ENCODE assay signal across 8 mouse cellular contexts in genomic region chr4:43509109-43509508, GRCm38 (mm10). TPM values are rescaled to one million over a fixed set of nuclear protein-coding genes. Genes with fewer than 3 reads are reported as not detected.
A peak's percentile ranks its signal among the peaks of the same experiment; 100 is the strongest.
DNase-seq lines count a peak whose midpoint lies in the region; ATAC-seq and TF ChIP-seq lines count a peak whose summit lies in the region.

No protein-coding gene starts in this region.

- no peak for ATAC-seq in liver, embryonic 13.5 days (ENCODE audit: low read depth)

- peaks cover 5% of the 10 kb centered on the region; the same call in 1 of the 2 replicates for H3K4me1 ChIP-seq in spleen, adult 2 months (ENCODE audit: control insufficient read depth, insufficient read depth, insufficient read length)
- H3K4me1 ChIP-seq in liver, embryonic 13.5 days (replicated peaks) = peaks cover 27% of the 10 kb centered on the region

- H3K27ac ChIP-seq in spleen, adult 2 months (ENCODE audit: insufficient read depth, low read length) = no peak overlapping the region
- no peak overlapping the region for H3K27ac ChIP-seq in liver, embryonic 13.5 days

- H3K9ac ChIP-seq in liver, embryonic 13.5 days = peak overlapping the region; percentile 67; the same call in 1 of the 2 replicates

- H3K36me3 ChIP-seq in spleen, adult 2 months (ENCODE audit: control insufficient read depth, insufficient read depth, low read length) = no peaks in the 10 kb centered on the region
- H3K36me3 ChIP-seq in liver, embryonic 13.5 days = no peaks in the 10 kb centered on the region

- H3K4me3 ChIP-seq in spleen, adult 2 months (ENCODE audit: extremely low read depth, insufficient read depth, insufficient read length) = peak overlapping the region; percentile 62; the same call in 1 of the 2 replicates
- peak overlapping the region; percentile 61 for H3K4me3 ChIP-seq in liver, embryonic 13.5 days (replicated peaks)

- DNase-seq in embryo, embryonic 11 days = peak; percentile 35
- DNase-seq in embryo, embryonic 10.5 days (ENCODE audit: low spot score) = no peak
- no peak for DNase-seq in spleen, adult 2 months (ENCODE audit: low read depth in 1 of 2, low spot score in 2 of 2)
- DNase-seq in spleen, postnatal 10 days (ENCODE audit: low spot score in 2 of 2) = no peak
- DNase-seq in liver, embryonic 13.5 days = no peak
- DNase-seq in adipocyte (ENCODE audit: low spot score) = no peak
- DNase-seq in thymus, postnatal 25 days = no peak
- no peak for DNase-seq in kidney, postnatal 36 days

- H3K9me3 ChIP-seq in liver, embryonic 13.5 days (replicated peaks) = no peaks in the 10 kb centered on the region

- H3K4me2 ChIP-seq in liver, embryonic 13.5 days = peak overlapping the region; percentile 77

- no peak for TF ChIP-seq POLR2A in spleen, adult 2 months (IDR thresholded peaks at IDR 0.05; ENCODE audit: low read depth, low read length)

- no peaks in the 10 kb centered on the region for H3K27me3 ChIP-seq in spleen, adult 2 months (ENCODE audit: control insufficient read depth, insufficient read depth, low read length)
- H3K27me3 ChIP-seq in liver, embryonic 13.5 days = peaks cover 16% of the 10 kb centered on the region; the same call in 1 of the 2 replicates

- no peak for TF ChIP-seq CTCF in spleen, adult 2 months (IDR thresholded peaks at IDR 0.05; ENCODE audit: extremely low read depth, insufficient read depth, insufficient read length, insufficient replicate concordance)

- WGBS in spleen, adult 2 months = 14% methylated on average over 9 of the region's 9 CpGs
- 23% methylated on average over 9 of the region's 9 CpGs for WGBS in liver, embryonic 13.5 days (ENCODE audit: insufficient replicate concordance)

RNA-seq across cellular contexts. Expression of gene Car9, which starts 2.3 kb away (rescaled TPM):
- 2.0 TPM in 2 replicates for polyA plus RNA-seq in spleen, adult 2 months (2012; rRNA removed)
- 0.85 and 1.0 TPM in 2 replicates for polyA plus RNA-seq in liver, embryonic 13.5 days (2015; fragmentation: Nextera tagmentation; extraction: Ambion mirVana)

RNA-seq across cellular contexts. Expression of gene Arhgef39, which starts 9.6 kb away (rescaled TPM):
- polyA plus RNA-seq in spleen, adult 2 months (2012; rRNA removed) = 12.7 and 16.8 TPM in 2 replicates
- polyA plus RNA-seq in liver, embryonic 13.5 days (2015; fragmentation: Nextera tagmentation; extraction: Ambion mirVana) = 29.4 and 35.8 TPM in 2 replicates

RNA-seq across cellular contexts. Expression of gene Tpm2, which starts 14.5 kb away (rescaled TPM):
- 11.8 and 13.8 TPM in 2 replicates for polyA plus RNA-seq in spleen, adult 2 months (2012; rRNA removed)
- 28.8 and 31.9 TPM in 2 replicates for polyA plus RNA-seq in liver, embryonic 13.5 days (2015; fragmentation: Nextera tagmentation; extraction: Ambion mirVana)

RNA-seq across cellular contexts. Expression of gene Ccdc107, which starts 16.4 kb away (rescaled TPM):
- 85.4 and 191 TPM in 2 replicates for polyA plus RNA-seq in spleen, adult 2 months (2012; rRNA removed)
- polyA plus RNA-seq in liver, embryonic 13.5 days (2015; fragmentation: Nextera tagmentation; extraction: Ambion mirVana) = 34.2 and 34.3 TPM in 2 replicates

RNA-seq across cellular contexts. Expression of gene Sit1, which starts 25.6 kb away (rescaled TPM):
- polyA plus RNA-seq in spleen, adult 2 months (2012; rRNA removed) = 15.3 and 17.1 TPM in 2 replicates
- polyA plus RNA-seq in liver, embryonic 13.5 days (2015; fragmentation: Nextera tagmentation; extraction: Ambion mirVana) = not detected in 2 replicates
